Mouse (Mus musculus): ENCODE measurements around the gene Timmdc1. TPM values are rescaled to one million over a fixed set of nuclear protein-coding genes. Genes with fewer than 3 reads are reported as not detected.
A peak's percentile ranks its signal among the peaks of the same experiment; 100 is the strongest.

Timmdc1 gene
- polyA plus RNA-seq (2012; rRNA removed) = 7.8 and 14.8 TPM in 2 replicates

DNA sequence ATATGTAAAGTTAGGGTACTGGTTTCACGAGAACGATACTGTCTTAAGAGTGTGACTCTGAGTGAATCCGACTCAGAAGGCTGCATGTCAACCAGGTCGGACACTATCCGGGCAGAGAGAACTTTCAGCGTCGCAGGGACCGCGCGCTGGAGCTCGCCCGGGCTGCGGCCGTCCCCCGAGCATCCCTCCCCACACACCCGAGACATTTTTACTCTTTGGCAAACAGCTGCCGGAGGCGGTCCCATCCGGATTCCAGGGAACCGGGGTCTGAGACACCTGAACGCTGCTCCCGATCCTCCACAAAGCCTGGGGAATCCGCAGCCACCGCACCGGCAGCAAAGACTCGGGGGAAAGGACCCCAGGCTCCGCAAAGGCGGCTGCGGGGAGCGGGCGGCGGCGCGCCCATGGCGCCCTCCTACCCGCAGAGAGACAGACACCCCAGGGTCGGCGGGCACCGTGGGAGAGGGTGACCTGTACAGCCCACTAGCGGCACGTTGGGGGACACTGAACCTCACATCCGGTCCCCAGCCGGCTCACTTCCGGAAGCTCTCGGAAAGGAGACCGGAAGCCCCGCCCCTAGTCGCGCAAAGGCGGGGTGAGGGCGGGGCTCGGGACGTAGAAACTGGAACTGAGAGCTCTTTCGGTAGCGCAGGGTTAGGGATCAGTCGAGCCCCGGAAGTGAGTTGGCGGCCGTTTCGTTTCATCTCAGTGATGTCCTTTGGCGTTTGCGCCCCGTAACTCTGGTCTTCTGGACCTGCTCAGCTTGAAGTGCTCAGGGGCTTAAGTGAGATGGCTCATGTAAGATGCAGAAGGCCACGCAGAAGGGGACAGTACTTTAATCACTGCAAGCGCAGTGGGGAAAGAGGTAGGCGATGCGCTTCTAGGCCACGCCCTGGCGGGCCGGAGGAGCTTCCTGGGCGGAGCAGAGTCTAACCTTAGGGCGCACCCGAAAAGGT, at the start of gene Timmdc1:
Timmdc1 (minus strand) TSS at position 535 of the 956 bp plus-strand sequence.
- under 1% methylated on average over 72 of the region's 73 CpGs for WGBS
- peak within 1 kb of the TSS; percentile 99 for H3K27ac ChIP-seq (ENCODE audit: insufficient read depth, low read length)
- no peaks in the 10 kb centered on the region for H3K27me3 ChIP-seq (ENCODE audit: control insufficient read depth, insufficient read depth, low read length)
- peaks cover 6% of the 10 kb centered on the region; the same call in 1 of the 2 replicates for H3K36me3 ChIP-seq (ENCODE audit: control insufficient read depth, insufficient read depth, low read length)
- H3K4me3 ChIP-seq (ENCODE audit: extremely low read depth, insufficient read depth, insufficient read length) = peak within 1 kb of the TSS; percentile 97
- H3K4me1 ChIP-seq (ENCODE audit: control insufficient read depth, insufficient read depth, insufficient read length) = no peaks in the 10 kb centered on the region; the same call in none of the 2 replicates
- peak; percentile 94 to 95 for DNase-seq (ENCODE audit: low read depth in 1 of 2, low spot score in 2 of 2)
- TF ChIP-seq CTCF (IDR thresholded peaks at IDR 0.05; ENCODE audit: extremely low read depth, insufficient read depth, insufficient read length, insufficient replicate concordance) (no peak), POLR2A (IDR thresholded peaks at IDR 0.05; ENCODE audit: low read depth, low read length) (peak; percentile 60)

DNA sequence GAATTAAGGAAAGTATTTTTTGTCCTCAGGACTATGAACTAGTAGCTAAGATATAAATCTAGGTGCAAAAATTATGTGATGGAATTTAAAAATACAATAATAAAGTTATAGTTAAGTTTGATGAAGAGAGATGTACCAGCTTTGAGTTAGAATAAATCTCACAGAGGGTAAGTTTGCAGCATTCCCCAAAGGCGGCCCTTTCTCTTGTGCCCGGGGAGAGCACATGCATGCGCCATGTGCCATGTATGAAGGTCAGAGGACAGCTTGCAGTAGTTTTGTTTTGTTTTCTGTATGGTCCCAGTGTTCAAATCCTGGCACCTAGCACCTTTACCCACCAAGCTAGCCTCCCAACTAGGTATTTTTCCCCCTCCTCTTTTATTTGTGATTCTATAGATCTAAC, 49.0 kb upstream of the Timmdc1 start:
- H3K4me3 ChIP-seq (ENCODE audit: extremely low read depth, insufficient read depth, insufficient read length) = no peak overlapping the region
- WGBS = 95% methylated on average over 3 of the region's 3 CpGs
- H3K27ac ChIP-seq (ENCODE audit: insufficient read depth, low read length) = no peak overlapping the region
- peaks cover 20% of the 10 kb centered on the region for H3K36me3 ChIP-seq (ENCODE audit: control insufficient read depth, insufficient read depth, low read length)
- no peaks in the 10 kb centered on the region for H3K4me1 ChIP-seq (ENCODE audit: control insufficient read depth, insufficient read depth, insufficient read length)
- no peak for DNase-seq (ENCODE audit: low read depth in 1 of 2, low spot score in 2 of 2)
- no peaks in the 10 kb centered on the region for H3K27me3 ChIP-seq (ENCODE audit: control insufficient read depth, insufficient read depth, low read length)
- TF ChIP-seq CTCF (IDR thresholded peaks at IDR 0.05; ENCODE audit: extremely low read depth, insufficient read depth, insufficient read length, insufficient replicate concordance) = no peak
- TF ChIP-seq POLR2A (IDR thresholded peaks at IDR 0.05; ENCODE audit: low read depth, low read length) = no peak

DNA sequence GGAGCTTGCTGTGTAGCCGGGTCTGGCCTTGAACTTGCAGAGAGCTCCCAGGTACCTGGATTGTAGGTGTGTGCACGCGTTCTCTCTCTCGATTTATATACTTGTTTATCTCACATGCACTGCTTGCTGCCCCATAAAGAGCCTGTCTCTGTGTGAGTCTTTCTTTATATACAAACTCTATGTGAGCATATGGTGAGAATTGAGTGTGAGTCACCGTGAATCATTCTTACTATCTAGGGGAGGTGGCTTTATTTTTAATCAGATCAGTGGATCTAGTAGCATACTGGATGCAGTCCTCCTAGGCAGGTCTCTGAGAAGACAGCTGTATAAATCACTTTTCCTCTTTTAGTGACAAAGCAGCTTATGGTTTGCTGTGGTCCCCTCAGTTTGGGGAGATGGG, 45.7 kb upstream of the Timmdc1 start:
- Histone ChIP-seq H3K27ac (ENCODE audit: insufficient read depth, low read length) (no peak overlapping the region), H3K4me3 (ENCODE audit: extremely low read depth, insufficient read depth, insufficient read length) (no peak overlapping the region), H3K4me1 (ENCODE audit: control insufficient read depth, insufficient read depth, insufficient read length) (no peaks in the 10 kb centered on the region), H3K27me3 (ENCODE audit: control insufficient read depth, insufficient read depth, low read length) (no peaks in the 10 kb centered on the region), H3K36me3 (ENCODE audit: control insufficient read depth, insufficient read depth, low read length) (peaks cover 19% of the 10 kb centered on the region)
- WGBS = 90% methylated on average over 5 of the region's 5 CpGs
- TF ChIP-seq CTCF (IDR thresholded peaks at IDR 0.05; ENCODE audit: extremely low read depth, insufficient read depth, insufficient read length, insufficient replicate concordance) = no peak
- no peak for TF ChIP-seq POLR2A (IDR thresholded peaks at IDR 0.05; ENCODE audit: low read depth, low read length)
- no peak for DNase-seq (ENCODE audit: low read depth in 1 of 2, low spot score in 2 of 2)

DNA sequence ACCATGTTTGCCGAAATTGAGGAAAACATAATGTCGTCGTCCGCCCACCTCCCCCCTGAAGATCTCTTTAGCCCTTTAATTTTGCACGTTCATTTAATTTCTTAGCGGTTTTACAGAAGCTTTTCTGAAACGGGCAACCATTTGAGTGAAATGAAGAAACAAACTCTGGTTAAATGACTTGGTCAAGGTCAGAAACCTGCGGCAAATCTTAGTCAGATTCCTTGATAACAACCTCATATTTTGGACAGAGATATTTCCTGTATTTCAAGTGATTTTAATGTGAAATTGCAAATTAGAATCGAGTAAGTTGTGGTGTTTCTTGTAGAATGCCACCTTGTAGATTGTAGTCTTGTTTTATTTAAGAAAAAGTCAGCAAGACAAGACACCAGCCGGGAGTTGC, 41.1 kb upstream of the Timmdc1 start:
- peak overlapping the region; percentile 92; the same call in 1 of the 2 replicates for H3K4me3 ChIP-seq (ENCODE audit: extremely low read depth, insufficient read depth, insufficient read length)
- 29% methylated on average over 10 of the region's 10 CpGs for WGBS

DNA sequence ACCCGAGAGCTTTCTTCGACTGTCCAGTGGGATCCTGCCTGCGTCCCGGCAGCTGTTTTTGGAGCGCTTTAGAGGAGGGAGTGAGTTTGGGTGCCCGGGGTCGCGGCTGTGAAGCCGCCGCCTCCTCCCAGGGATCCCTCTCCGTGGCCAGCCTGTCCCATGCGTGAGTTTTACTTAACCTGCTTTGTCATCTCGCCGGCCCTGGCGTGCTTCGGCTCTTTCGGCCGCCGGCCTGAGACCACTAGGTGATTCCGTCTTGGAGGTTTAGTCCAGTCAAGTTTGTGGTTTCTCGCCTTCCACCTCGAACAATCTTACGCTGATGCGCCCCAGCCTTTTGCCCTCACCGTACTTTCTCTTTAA, 40.5 kb upstream of the Timmdc1 start:
- peaks cover 9% of the 10 kb centered on the region for H3K36me3 ChIP-seq (ENCODE audit: control insufficient read depth, insufficient read depth, low read length)
- H3K4me1 ChIP-seq (ENCODE audit: control insufficient read depth, insufficient read depth, insufficient read length) = no peaks in the 10 kb centered on the region
- DNase-seq (ENCODE audit: low read depth in 1 of 2, low spot score in 2 of 2) = no peak
- WGBS = 2% methylated on average over 25 of the region's 25 CpGs
- H3K27ac ChIP-seq (ENCODE audit: insufficient read depth, low read length) = peak overlapping the region; percentile 30; the same call in 1 of the 2 replicates
- peak overlapping the region; percentile 92 for H3K4me3 ChIP-seq (ENCODE audit: extremely low read depth, insufficient read depth, insufficient read length)
- no peaks in the 10 kb centered on the region for H3K27me3 ChIP-seq (ENCODE audit: control insufficient read depth, insufficient read depth, low read length)
- TF ChIP-seq POLR2A (IDR thresholded peaks at IDR 0.05; ENCODE audit: low read depth, low read length) (no peak), CTCF (IDR thresholded peaks at IDR 0.05; ENCODE audit: extremely low read depth, insufficient read depth, insufficient read length, insufficient replicate concordance) (no peak)

More for the DNA sequence above, 41.1 kb upstream of the Timmdc1 start:
- Histone ChIP-seq H3K27ac (ENCODE audit: insufficient read depth, low read length) (no peak overlapping the region), H3K27me3 (ENCODE audit: control insufficient read depth, insufficient read depth, low read length) (no peaks in the 10 kb centered on the region), H3K4me1 (ENCODE audit: control insufficient read depth, insufficient read depth, insufficient read length) (no peaks in the 10 kb centered on the region), H3K36me3 (ENCODE audit: control insufficient read depth, insufficient read depth, low read length) (peaks cover 12% of the 10 kb centered on the region)
- DNase-seq (ENCODE audit: low read depth in 1 of 2, low spot score in 2 of 2) = no peak
- TF ChIP-seq POLR2A (IDR thresholded peaks at IDR 0.05; ENCODE audit: low read depth, low read length) (no peak), CTCF (IDR thresholded peaks at IDR 0.05; ENCODE audit: extremely low read depth, insufficient read depth, insufficient read length, insufficient replicate concordance) (no peak)

DNA sequence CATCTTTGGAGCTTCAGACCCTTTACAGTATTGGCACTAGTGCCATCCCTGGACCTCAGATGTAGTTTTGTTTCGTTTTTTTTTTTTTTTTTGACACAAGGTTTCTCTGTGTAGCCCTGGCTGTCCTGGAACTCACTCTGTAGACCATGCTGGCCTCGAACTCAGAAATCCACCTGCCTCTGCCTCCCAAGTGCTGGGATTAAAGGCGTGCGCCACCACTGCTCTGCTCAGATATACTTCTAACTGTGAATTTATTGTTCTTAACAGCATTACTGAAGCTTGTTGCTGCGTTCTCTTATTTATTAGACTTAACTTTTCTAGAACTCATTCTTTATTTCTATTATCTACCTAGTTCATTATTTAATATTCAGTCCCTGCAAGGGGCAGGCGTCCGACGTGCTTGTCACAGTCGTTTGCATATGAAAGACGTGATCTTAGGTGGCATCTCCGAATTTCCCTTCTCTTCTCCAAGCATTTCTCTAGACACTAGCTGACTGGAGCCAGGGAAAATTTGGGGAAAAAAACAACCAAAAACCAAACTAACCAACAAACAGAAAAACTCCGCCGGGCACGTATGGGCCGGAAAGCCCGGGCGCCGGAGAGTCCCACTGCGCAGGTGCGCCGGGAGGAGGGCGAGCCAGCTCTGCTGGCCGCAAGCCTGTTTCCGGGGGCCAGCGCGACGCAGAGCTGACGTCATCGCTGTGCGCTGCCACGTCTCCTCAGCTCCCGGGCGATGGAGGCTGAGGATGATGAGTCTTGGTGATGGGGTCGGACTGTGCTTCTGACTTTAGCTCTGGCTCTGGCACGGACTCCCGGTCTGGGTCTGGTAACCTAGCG, 39.9 kb upstream of the Timmdc1 start:
- 7% methylated on average over 37 of the region's 37 CpGs for WGBS
- no peaks in the 10 kb centered on the region for H3K4me1 ChIP-seq (ENCODE audit: control insufficient read depth, insufficient read depth, insufficient read length)
- TF ChIP-seq POLR2A (IDR thresholded peaks at IDR 0.05; ENCODE audit: low read depth, low read length) (peak; percentile 66; the same call in 1 of the 2 replicates), CTCF (IDR thresholded peaks at IDR 0.05; ENCODE audit: extremely low read depth, insufficient read depth, insufficient read length, insufficient replicate concordance) (no peak)

More for the DNA sequence above, 39.9 kb upstream of the Timmdc1 start:
- peak overlapping the region; percentile 92 for H3K4me3 ChIP-seq (ENCODE audit: extremely low read depth, insufficient read depth, insufficient read length)
- peaks cover 7% of the 10 kb centered on the region; the same call in 1 of the 2 replicates for H3K36me3 ChIP-seq (ENCODE audit: control insufficient read depth, insufficient read depth, low read length)
- DNase-seq (ENCODE audit: low read depth in 1 of 2, low spot score in 2 of 2) = peak; percentile 83 to 94
- H3K27ac ChIP-seq (ENCODE audit: insufficient read depth, low read length) = peak overlapping the region; percentile 64; the same call in 1 of the 2 replicates
- no peaks in the 10 kb centered on the region for H3K27me3 ChIP-seq (ENCODE audit: control insufficient read depth, insufficient read depth, low read length)

Data from spleen, adult 2 months (tissue).